Mouse (Mus musculus): ENCODE results near the gene Pitx2.

Gene Pitx2

DNA sequence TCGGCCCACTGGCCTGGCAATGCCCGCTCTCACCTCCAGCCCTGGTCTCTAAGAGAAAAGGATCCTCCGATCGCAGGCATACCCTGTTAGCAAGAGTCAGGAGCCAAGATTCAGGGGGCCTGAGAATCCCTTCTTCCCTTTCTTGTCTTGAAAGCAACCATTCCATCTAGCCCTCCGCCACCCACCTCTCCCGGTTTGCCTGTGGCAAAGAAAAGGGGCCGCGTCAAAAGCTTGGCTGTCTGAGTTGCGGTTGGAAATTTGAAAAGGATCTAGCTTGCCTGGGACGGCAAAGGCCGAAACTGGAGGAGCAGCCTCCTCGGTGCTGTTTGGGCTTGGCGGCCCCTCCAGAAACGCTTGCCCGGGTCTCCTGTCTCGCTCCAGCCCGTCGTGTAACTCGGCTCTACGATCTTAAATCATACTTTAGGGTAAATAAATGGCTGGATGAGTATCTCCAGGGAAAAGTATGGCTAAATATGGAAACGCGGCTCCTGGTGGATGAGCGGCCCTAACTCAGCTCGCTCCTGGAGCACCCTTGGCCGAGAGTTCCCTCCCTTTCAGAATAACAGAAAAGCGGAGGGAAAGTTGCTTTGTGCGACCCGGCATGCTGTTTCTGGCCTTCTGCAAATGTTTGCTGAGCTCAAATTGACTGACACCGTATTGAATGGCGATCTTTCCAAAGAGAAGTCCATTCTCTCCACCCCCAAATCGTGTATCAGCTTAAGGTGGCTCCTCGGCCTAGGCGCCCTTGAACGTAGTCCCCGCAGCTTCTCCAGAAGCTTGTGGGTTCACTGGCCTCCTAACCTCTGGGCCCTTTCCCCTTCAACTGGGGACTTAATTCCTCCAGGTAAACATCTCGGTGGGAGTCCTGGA lies 3.4 kb downstream of the Pitx2 start:
- no peak for DNase-seq

DNA sequence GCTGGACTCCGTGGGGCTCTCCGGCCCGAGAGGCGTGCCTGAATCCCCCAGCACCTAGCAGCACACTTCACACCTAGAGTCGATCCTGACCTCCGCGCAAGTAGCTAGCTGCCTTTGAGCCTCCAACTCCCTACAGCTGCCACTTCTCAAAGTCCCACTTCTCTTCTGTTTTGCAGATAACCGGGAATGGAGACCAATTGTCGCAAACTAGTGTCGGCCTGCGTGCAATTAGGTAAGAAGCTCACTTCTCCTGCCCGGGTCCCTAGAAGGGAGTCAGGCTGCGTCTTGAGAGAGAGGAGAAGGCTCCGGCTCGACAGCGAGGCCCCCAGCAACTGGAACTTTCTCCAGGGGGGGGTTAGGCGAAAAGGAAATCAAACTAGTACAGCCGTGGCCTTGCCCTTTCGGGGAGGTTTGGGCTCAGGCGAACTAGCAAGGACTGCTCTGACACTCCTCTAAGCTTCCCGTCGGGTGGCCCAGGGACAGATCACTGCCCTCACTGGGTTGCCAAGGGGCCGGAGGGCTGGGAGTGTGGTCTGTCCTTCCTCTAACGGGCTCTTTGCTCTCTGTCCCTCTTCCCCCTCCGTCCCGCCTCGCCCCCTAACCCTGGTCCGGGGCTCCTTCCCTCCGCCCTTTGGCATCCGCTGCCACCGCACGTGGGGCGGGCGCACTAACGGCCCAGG lies 4.2 kb downstream of the Pitx2 start:
- DNase-seq: no peak

- no peak for DNase-seq
Observed at GRCm38 (mm10) chr3:129204441-129205313, 5.0 kb downstream of the Pitx2 start.

DNA sequence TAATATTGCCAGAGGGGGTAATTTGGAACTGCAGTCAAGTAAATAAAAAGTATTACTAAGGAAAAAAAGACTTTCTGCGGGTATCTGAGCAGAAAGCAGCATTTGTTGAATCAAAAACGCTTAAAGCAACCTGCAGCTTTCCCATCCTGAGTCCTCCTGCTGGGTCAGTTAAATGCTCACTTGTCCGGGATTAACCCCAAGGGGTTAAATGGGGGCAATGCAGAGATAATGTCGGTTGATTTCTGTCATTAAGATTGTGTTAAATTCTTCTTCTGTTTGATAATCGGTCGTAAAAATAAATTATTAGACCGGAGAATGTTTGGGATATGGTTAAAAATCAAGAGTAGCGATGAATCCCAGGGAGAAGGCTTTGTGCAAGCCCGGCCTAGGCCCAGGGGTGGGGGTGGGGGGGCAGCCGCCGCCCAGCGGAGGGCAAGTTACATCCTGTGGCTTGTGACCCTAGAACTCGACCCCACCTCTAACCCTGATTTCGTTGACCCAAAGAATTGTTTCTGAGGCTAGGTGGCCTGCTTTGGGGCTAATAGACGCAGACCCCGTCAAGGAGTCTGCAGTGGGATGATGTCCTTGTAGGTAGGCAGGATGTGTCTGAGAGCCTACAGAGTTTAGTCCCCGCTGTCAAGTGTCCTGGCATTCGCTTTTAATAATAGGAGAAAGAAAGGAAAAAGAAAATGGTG lies 6.0 kb downstream of the Pitx2 start:
- DNase-seq: no peak

DNA sequence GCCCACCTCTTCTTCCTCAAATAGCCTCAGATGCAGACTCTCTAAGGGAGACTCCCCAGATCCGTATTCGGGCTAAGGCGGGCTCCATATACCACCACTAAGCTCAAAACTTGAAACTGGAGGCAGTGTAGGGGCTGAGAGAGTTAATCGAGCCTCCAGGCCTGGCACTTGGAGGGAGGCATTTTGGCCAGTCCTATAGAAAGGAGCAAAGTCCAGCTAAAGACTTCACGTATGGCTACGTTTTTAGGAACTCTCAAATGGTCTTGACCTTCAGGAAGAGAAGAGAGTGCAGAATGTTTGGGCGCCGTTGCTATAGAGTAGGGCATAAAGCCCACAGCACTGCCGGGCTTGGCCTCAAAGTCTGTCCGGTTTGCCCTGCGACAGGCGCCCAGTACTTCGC lies 7.1 kb downstream of the Pitx2 start:
- no peak for DNase-seq

- no peak for DNase-seq
Observed at GRCm38 (mm10) chr3:129207231-129208030, 7.8 kb downstream of the Pitx2 start.

DNA sequence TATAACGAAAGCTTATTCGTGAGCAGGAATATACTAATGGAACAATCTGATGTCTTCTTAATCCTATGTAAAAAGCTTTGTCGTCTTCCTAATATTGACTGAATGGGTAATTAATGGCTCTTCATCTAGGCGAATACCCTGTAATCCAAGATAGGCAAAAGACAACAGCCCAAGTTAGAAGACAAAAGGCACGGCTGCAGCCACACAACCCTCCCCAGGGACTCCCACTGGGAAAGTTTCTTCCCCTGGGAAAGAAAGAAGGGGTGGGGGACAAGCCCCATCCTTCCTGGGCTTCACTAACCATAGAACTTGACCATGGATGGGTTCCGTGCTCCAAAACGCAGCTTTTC lies 8.3 kb downstream of the Pitx2 start:
- no peak for DNase-seq

- DNase-seq: no peak
Observed at GRCm38 (mm10) chr3:129208421-129208820, 8.7 kb downstream of the Pitx2 start.

- DNase-seq: no peak
Observed at GRCm38 (mm10) chr3:129209266-129209665, 9.6 kb downstream of the Pitx2 start.

GRCm38 (mm10) chr3:129209771-129210170 lies 10.1 kb downstream of the Pitx2 start:
- no peak for DNase-seq

- DNase-seq: no peak
Observed at GRCm38 (mm10) chr3:129212038-129212645, 12.5 kb downstream of the Pitx2 start.

- no peak for DNase-seq
Observed at GRCm38 (mm10) chr3:129212807-129213206, 13.1 kb downstream of the Pitx2 start.

DNA sequence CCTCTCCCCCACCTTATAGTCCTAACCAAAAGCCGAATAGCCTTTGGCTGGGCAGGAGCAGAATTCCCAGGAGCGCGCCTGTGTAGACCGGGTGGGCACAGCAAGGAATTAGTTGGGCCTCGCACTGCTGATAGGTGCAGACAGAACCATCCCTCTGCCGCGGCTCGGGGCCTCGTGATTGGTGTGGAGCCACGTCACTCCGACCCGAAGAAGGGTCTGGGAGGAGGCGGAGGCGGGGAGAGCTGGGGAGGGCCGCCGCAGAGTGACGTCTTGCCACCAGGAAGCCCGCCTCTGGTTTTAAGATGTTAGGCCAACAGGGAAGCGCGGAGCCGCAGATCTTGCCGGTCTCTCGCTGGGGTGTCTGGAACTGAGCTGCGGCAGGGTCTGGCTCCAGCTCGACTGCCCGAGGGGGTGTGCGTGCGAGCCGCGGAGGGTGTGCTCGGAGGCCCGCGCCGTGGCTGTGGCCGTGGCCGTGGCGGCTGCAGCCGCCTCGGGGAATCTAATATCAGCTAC lies 14.0 kb downstream of the Pitx2 start:
- peak; percentile 11 for DNase-seq

DNA sequence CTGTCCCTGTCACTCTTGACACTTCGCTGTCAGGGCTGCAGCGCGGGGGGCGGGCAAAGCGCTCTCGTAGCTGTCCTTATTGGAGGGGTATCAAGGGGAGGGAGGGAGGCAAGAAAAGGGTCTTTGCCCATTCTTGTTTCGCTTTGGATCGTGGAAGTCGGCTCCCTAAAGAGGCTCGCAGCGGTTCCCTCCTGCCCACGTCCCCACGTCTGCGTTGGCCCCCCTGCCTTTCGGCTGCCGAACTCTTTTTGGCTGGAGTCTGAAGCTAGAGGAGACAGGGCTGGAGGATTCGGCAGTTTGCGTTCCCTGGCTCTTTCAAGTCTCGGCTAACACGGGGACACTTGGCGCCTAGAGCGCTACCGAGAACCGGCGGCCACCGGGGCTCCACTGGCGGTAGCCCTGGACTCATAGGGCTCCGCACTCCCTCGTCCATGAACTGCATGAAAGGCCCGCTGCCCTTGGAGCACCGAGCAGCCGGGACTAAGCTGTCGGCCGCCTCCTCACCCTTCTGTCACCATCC lies 14.5 kb downstream of the Pitx2 start:
- no peak for DNase-seq

GRCm38 (mm10) chr3:129214666-129215161 lies 15.0 kb downstream of the Pitx2 start:
- no peak for DNase-seq

DNA sequence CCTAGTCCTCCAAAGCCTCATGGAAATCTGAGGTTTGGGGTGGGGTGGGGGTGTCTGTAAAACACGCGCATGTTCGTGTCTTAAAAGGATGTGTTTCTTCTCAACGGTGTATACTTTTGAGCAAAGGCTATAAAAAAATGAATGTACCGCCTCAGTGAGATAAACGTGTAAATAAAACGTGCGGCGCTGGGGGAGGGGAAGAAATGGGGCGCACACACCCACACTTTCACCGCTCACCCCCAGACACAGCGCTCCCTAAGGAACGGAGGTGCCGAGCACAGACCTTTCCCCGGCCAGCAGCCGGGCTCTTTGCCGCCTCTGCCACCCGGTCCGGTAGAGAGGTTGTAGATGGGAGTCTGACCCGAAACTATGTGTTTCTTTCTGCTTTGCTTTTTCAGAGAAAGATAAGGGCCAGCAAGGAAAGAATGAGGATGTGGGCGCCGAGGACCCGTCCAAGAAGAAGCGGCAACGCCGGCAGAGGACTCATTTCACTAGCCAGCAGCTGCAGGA lies 15.6 kb downstream of the Pitx2 start:
- DNase-seq: no peak

DNA sequence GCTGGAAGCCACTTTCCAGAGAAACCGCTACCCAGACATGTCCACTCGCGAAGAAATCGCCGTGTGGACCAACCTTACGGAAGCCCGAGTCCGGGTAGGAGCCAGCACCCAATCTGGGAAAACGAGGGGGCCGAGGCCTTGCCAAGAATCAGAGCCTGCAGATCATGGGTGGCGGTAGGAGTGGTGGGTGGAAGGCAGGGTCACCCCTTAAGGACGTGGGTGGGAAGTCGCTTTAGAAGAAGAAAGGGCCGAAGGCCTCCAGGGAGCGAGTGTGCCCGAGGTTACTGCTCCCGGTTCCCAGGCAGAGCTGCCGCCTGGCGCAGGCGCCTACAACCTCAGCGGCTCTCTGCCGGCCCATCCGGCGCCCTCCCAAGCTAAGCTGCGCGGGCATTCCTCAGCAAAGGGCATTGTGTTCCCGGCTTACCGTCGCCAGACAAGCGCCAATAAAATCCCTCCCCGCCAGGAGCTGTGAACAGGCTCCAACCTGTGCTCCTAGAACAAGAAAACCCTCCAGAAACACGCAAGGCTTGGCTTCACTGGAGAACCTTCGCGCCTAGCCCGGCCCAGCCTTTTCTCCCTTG lies 16.2 kb downstream of the Pitx2 start:
- DNase-seq: no peak

DNA sequence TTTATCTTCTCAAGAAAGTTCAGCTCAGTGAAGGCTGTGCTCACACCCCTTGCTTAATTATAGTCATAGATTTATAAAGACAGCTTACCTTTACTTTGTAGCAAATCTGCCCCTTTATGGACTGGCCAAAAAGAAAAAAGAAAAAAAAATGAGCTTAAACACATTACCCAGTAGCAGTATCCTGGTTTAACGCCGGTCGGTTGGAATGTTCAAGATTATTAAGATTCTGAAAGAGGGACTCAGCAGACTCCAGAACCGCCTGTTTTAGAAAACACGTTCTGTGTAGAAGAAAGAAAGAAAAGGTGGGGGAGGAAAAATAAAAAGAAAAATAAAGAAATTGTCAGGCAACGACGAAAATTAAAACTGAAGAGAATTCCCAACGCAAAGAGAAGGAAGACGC lies 16.8 kb downstream of the Pitx2 start:
- no peak for DNase-seq

GRCm38 (mm10) chr3:129216911-129217561 lies 17.4 kb downstream of the Pitx2 start:
- no peak for DNase-seq

Data from cerebellum, adult 11-12 months (tissue).